Mouse (Mus musculus) liver, adult 2 months (tissue): ENCODE data around the gene Pex11a.

Experiments
- CTCF ChIP-seq: fragments of 200-500 bp; IDR thresholded peaks from 2 replicates; pipeline ENCODE4 v1.5.1; 2011; ENCODE audit warnings: low read depth, low read length, control low read depth
- POLR2A ChIP-seq: fragments of 200-500 bp; IDR thresholded peaks from 2 replicates; pipeline ENCODE4 v1.6.1; 2011; ENCODE audit warnings: low read length, control low read depth; ENCODE audit not compliant: insufficient read depth; ENCODE audit errors: extremely low read depth

- TF ChIP-seq CTCF (no peak), POLR2A (no peak)
Observed at GRCm38 (mm10) chr7:79740279-79740678, 2.7 kb downstream of the Pex11a start.
